Mouse (Mus musculus): ENCODE measurements at regions not wholly inside any gene's neighbourhood (a gene's known extent, or its start where the extent isn't known, plus 50 kb on each side); places are given as distances from the start of the nearest gene placed in this dataset.
A peak's percentile ranks its signal among the peaks of the same experiment; 100 is the strongest.
"Not testable (repeated sequence)": the region's sequence is repeated elsewhere in the genome, so short reads cannot be mapped to it uniquely, and the experiment has no call there.

- DNase-seq: no peak
Measured at GRCm38 (mm10) chr5:42884251-42884650, 348.7 kb upstream of the Cpeb2 start.

DNA sequence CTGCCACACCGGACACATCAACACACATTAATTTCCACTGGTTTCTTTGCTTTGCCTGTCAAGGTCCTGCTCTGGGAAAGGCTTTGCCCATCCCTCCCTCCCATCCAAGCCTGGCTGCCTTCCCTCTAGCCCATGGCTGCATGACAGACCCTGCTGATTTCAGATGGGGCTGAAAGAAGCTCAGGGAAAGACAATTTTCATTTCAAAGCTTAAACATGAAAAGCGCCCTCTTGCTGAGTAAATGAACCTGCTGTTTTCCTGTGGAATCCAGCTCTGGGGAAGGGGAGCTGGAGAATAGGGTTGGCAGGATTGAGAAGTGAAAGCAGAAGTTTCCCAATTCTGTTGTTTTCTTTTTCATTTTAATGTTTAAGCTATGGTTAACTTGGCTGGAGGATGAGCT lies 341.1 kb upstream of the Cpeb2 start:
- DNase-seq: no peak

- DNase-seq: no peak
Measured at GRCm38 (mm10) chr5:42906136-42906535, 326.8 kb upstream of the Cpeb2 start.

DNA sequence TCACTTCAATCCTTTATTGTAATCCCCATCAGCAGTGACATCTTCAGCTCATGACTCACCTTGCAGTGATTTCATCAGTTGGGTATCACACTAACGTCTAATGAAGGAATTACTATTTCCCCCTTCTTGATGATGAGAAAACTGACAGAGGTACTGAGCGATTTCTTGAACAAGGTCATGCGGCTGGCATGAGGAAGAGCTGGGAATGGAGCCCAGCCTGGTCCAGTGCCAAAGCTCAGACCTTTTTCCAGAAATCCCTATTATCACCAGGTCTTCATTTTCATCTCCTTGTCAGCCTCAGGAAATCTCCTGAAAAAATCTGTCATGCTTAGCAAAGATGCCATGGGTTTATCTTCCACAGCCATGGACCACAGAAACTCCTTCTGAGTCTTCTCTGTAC lies 313.6 kb upstream of the Cpeb2 start:
- peak; percentile 43 for DNase-seq

- DNase-seq: no peak
Measured at GRCm38 (mm10) chr5:42932106-42932505, 300.9 kb upstream of the Cpeb2 start.

- no peak for DNase-seq
Measured at GRCm38 (mm10) chr5:42959296-42959862, 273.6 kb upstream of the Cpeb2 start.

GRCm38 (mm10) chr5:42966952-42967351 lies 266.0 kb upstream of the Cpeb2 start:
- not testable (repeated sequence) for DNase-seq

GRCm38 (mm10) chr5:42969209-42969608 lies 263.8 kb upstream of the Cpeb2 start:
- no peak for DNase-seq

DNA sequence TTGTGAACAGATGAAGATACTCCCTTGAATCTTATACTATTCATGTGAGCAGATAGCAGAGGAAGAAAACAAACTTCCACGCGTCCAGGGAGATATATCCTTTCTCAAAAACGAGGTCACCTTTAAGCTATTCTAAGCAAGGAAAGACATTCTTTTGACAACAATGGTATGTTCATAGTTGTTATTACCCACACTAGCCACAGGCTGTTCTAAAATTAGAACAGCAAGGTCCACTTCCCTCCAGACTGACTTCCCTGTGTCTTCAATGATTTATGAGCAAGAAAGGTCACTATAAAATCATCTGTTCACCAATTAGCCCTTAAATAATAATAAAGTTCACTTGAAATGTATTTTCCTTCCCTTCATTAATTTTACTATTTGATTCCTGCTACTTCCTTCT lies 263.3 kb upstream of the Cpeb2 start:
- no peak for DNase-seq

GRCm38 (mm10) chr5:42977108-42977507 lies 255.9 kb upstream of the Cpeb2 start:
- DNase-seq: no peak

- DNase-seq: no peak
Measured at GRCm38 (mm10) chr5:42980946-42981650, 251.9 kb upstream of the Cpeb2 start.

- DNase-seq: peak; percentile 4
Measured at GRCm38 (mm10) chr5:42986203-42986602, 246.8 kb upstream of the Cpeb2 start.

- DNase-seq: no peak
Measured at GRCm38 (mm10) chr5:42987710-42988466, 245.1 kb upstream of the Cpeb2 start.

GRCm38 (mm10) chr5:42989287-42989686 lies 243.7 kb upstream of the Cpeb2 start:
- DNase-seq: no peak

DNA sequence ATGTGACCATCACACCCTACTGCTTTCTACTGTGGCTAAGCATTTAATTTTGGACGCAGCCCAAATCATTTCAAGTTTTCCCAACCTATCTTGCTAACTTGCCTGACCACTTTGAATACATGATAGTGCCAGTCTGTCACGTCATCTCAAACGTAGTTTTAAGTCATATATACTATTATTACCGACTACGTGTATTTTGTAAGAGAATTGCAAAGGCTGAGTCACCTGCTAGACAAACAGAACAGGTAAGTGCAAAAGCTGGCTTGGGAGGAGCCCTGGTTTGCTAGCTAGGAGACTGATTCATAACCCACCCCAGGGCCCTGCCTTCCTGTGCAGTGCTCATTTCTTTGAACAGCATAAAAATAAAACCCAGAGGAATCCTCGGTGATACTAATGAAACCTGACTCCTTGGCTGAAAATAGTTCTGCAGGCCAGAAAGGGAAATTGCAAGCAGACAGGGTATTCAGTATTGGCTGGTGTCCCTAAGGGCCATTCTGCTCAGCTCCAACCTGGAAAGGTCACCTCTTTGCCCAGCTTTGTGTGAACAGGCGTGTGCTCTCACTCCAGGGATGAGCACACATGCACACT lies 208.9 kb upstream of the Cpeb2 start:
- no peak for DNase-seq

DNA sequence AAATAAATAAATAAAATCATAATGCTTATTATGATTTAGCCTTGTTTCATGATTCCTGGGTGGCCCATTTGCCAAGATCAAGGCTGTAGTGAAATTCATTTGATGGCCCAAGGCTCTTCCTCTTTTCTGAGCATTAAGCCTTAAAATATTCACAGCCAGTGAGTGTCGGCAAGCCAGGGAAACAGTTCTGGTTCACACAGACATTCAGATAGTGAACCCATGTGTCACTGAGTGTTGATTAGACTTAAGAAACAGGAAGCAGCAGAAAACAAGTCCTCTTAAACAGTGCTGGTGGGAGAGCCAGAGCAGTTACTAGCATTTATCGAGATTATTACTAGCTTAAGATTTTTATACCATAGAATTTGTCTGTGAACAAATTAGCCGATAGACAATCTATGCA lies 201.7 kb upstream of the Cpeb2 start:
- no peak for DNase-seq

DNA sequence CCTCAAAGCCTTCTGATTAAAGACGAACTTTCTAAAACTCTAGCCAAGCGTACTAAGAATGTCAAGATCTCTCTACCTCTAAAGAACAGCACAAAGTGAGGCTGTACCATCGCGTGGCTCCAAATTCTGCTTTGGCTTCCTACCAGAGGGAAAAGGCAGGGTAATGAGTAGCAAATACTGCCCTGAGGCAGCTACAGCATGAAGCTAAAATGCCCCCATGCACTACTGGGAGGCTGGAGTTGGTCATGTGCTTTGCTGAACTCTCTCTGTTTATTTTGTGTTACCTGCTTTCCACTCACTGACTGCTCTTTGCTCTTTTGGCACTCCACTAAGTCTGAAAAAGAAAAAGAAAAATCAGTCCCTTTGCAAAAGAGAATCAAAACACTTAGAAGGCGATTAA lies 201.1 kb upstream of the Cpeb2 start:
- no peak for DNase-seq

DNA sequence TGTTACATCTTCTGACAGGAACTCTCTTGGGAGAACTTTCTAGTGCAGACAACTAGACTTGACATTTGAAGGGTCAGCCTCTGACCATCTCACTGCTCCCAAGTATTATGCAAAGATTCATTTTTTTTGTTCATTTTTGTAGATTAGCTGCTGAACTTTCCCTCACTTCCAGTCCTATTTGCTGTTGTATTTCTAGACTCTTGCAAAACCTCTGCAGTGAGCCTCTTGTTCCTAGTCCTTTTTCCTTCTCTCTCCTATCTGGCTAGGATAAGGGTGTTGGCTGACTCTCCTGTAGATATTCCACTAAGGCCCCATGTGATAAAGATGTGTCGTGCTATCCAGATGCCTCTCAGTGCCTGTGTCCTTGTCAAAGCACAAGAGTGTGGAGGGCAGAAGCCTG lies 198.5 kb upstream of the Cpeb2 start:
- DNase-seq: no peak

DNA sequence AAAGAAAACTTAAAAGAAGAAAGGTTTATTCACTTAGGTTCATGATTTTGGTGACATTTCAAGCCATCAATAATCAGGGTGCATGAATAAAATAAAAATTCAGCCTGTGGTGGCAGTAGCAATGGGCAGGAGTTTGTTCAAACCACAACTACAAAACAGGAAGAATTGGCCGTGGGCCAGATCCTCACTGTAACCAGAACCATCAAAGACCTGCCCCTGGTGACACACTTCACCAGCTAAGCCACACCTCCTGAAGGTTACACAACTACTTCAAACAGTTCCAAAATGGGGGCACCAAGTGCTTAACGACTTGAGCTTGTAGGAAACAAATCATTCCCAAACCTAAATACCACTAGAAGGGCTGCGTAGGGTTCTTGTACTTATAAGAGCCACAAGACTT lies 195.4 kb upstream of the Cpeb2 start:
- DNase-seq: peak; percentile 35

DNA sequence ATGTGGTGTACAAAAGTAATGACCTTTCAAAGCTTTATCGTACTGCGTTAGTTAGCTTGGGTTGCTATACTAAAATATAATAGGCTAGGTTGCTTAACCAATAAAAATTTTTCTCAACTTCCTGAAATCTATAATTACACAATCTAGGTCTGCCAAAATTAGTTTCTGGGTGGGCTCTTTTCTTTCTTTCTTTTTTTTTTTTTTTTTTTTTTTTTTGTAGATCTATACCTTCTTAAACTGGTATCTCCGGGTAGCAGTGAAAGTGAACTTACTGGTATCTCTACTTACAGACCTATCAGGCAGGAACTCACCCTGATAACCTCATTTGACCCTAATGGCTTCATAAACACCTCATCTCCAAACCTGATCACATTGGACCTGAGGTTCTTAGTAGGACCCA lies 193.4 kb upstream of the Cpeb2 start:
- no peak for DNase-seq

DNA sequence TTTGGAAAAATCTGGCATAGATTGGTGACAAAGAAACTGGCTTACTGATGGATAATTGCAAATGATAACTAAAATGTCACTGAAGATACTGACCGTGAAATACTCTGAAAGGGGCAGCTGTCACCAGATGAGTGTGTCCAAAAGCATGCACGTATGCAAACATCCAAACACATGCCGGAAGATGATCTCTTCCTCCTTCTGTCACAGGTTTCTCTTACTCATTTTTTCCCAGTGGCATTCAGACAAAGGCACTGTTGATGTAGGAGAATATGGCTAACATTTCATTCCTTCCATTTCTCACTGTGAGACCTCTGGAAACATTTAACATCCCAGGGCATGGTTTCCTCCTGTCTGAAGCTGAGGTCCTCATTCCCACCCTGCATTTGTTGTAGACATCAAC lies 190.4 kb upstream of the Cpeb2 start:
- DNase-seq: no peak

DNA sequence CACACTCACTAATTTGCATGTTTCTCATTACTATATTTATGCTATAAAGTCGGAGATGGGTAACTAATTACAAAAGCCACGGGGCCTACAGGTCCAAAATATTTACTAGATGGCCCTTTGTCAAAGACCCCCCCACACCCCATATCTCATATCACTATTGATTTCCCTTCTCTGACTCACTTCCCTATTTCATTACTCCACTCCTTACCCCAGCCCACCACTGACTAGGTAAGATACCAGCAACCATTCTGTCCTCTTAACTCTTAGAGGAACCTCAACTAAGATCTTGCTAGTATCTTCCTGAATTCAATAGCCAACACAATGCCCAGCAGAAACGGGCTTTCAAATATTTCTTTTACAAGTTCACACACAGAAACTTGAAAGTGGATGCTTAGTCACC lies 187.1 kb upstream of the Cpeb2 start:
- DNase-seq: no peak

DNA sequence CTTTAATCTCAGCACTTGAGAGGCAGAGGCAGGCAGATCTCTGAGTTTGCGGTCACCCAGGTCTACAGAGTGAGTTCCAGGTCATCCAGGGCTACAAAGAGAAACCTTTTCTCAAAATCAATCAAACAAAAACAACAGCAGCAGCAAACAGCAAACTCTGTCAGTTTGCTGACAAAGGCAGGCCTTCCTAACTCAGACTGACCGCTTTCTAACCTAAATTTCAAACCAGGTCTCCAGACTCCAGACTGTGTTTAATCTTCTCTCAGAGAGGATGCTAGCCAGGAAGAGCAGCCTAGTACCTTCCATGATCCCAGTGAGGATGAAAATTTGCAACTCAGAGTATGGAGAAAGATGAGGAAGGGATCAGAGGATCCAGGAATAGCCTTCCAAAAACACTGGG lies 185.7 kb upstream of the Cpeb2 start:
- no peak for DNase-seq

All from adrenal gland, adult 8-10 months (tissue).